Mouse (Mus musculus) megakaryocyte, embryonic 14.5 days (primary cell): ENCODE measurements at regions not wholly inside any gene's neighbourhood (a gene's known extent, or its start where the extent isn't known, plus 50 kb on each side); places are given as distances from the start of the nearest gene placed in this dataset.

Experiments
- FLI1 ChIP-seq: IDR thresholded peaks from 2 replicates; pipeline ENCODE4 v1.6.1; 2012; ENCODE audit warnings: low read length, inconsistent platforms, mixed read lengths
- GATA1 ChIP-seq: IDR thresholded peaks from 3 replicates; pipeline ENCODE4 v1.6.1; 2012; ENCODE audit warnings: mixed read lengths, low read length, inconsistent platforms, borderline replicate concordance

DNA sequence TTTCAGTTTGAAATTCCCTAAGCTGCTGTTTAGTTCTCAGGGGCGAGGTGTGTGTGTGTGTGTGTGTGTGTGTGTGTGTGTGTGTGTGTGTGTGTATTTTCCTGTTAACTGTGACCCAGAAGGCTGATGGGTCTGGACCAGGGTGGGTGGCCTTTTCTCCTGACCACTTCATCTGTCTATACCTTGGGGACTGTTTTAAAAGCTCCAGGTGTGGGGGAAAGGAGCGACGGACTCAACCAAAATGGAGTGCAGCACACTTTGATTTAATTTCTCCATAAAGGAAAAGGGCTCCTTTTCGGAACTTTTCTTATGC lies 103.9 kb downstream of the Zfp281 start:
- TF ChIP-seq FLI1, result no peak
- no peak for TF ChIP-seq GATA1
